In genomic region chr3:137981382-137981750, GRCm38 (mm10) we compare ENCODE assay signal across 8 mouse cellular contexts. TPM values are rescaled to one million over a fixed set of nuclear protein-coding genes. Genes with fewer than 3 reads are reported as not detected.
DNase-seq lines count a peak whose midpoint lies in the region; ATAC-seq and TF ChIP-seq lines count a peak whose summit lies in the region.

TSS of gene Dapp1 (minus strand) at chr3:137981545.

- peak; percentile 74 for DNase-seq in Muller cell, postnatal 12 days (ENCODE audit: inconsistent ontology term)
- DNase-seq in embryo, embryonic 10 days (ENCODE audit: low spot score), result peak; percentile 72
- DNase-seq in gastrocnemius, postnatal 36 days, result peak; percentile 34 to 37
- peak; percentile 82 for DNase-seq in intestine, embryonic 14.5 days (ENCODE audit: low spot score)
- peak; percentile 65 for DNase-seq in limb, embryonic 11.5 days (ENCODE audit: low spot score)
- peak; percentile 86 for DNase-seq in midbrain, embryonic 11.5 days (ENCODE audit: low spot score, missing footprints)
- no peak for DNase-seq in cerebellum, postnatal 14 days

- peak; percentile 16; the same call in 1 of the 2 replicates for TF ChIP-seq CTCF in small intestine, adult 2 months (IDR thresholded peaks at IDR 0.05; ENCODE audit: extremely low read depth, insufficient read length, insufficient replicate concordance, low read depth, low read length)

- peak within 1 kb of the TSS; percentile 74 for H3K27ac ChIP-seq in intestine, embryonic 14.5 days (ENCODE audit: low read depth)
- no peak within 1 kb of the TSS for H3K27ac ChIP-seq in limb, embryonic 11.5 days (replicated peaks; ENCODE audit: low read depth, low read length)
- no peak within 1 kb of the TSS for H3K27ac ChIP-seq in midbrain, embryonic 11.5 days (ENCODE audit: low read depth, low read length)
- peak within 1 kb of the TSS; percentile 84 for H3K27ac ChIP-seq in small intestine, adult 2 months (ENCODE audit: insufficient read depth, low read depth, low read length)

- TF ChIP-seq POLR2A in small intestine, adult 2 months (IDR thresholded peaks at IDR 0.05; ENCODE audit: low read depth, low read length), result peak; percentile 95

- peak within 1 kb of the TSS; percentile 49 for H3K4me3 ChIP-seq in intestine, embryonic 14.5 days (ENCODE audit: low read depth, low read length)
- H3K4me3 ChIP-seq in limb, embryonic 11.5 days (ENCODE audit: low read depth, low read length), result peak within 1 kb of the TSS; percentile 34
- H3K4me3 ChIP-seq in midbrain, embryonic 11.5 days (ENCODE audit: low read depth, low read length), result no peak within 1 kb of the TSS
- H3K4me3 ChIP-seq in small intestine, adult 2 months (ENCODE audit: low read depth, low read length), result peak within 1 kb of the TSS; percentile 69

- peaks cover 7% of the 10 kb centered on the region; the same call in 1 of the 2 replicates for H3K4me1 ChIP-seq in intestine, embryonic 14.5 days (replicated peaks; ENCODE audit: control insufficient read depth, insufficient read depth, low read length)
- no peaks in the 10 kb centered on the region; the same call in 1 of the 2 replicates for H3K4me1 ChIP-seq in limb, embryonic 11.5 days (ENCODE audit: control insufficient read depth, insufficient read depth, low read length)
- peaks cover 9% of the 10 kb centered on the region for H3K4me1 ChIP-seq in midbrain, embryonic 11.5 days (ENCODE audit: control insufficient read depth, insufficient read depth, low read length)
- H3K4me1 ChIP-seq in small intestine, adult 2 months (ENCODE audit: control insufficient read depth, insufficient read depth, insufficient read length, low read length), result peaks cover 11% of the 10 kb centered on the region; the same call in 1 of the 2 replicates

- peak within 1 kb of the TSS; percentile 77 for H3K4me2 ChIP-seq in intestine, embryonic 14.5 days (ENCODE audit: low read length)
- H3K4me2 ChIP-seq in limb, embryonic 11.5 days (ENCODE audit: low read depth, severe bottlenecking), result peak within 1 kb of the TSS; percentile 66
- peak within 1 kb of the TSS; percentile 28 for H3K4me2 ChIP-seq in midbrain, embryonic 11.5 days

- no peaks in the 10 kb centered on the region for H3K36me3 ChIP-seq in intestine, embryonic 14.5 days (ENCODE audit: control insufficient read depth, insufficient read depth, low read length)
- H3K36me3 ChIP-seq in limb, embryonic 11.5 days (ENCODE audit: control insufficient read depth, insufficient read depth, low read length), result no peaks in the 10 kb centered on the region
- no peaks in the 10 kb centered on the region for H3K36me3 ChIP-seq in midbrain, embryonic 11.5 days (ENCODE audit: control insufficient read depth, insufficient read depth, low read length)
- H3K36me3 ChIP-seq in small intestine, adult 2 months (ENCODE audit: control insufficient read depth, insufficient read depth, low read length), result peaks cover 4% of the 10 kb centered on the region; the same call in 1 of the 2 replicates

- H3K27me3 ChIP-seq in intestine, embryonic 14.5 days (replicated peaks; ENCODE audit: control insufficient read depth, insufficient read depth, low read length), result no peaks in the 10 kb centered on the region
- H3K27me3 ChIP-seq in limb, embryonic 11.5 days (ENCODE audit: control insufficient read depth, insufficient read depth, low read length), result no peaks in the 10 kb centered on the region
- no peaks in the 10 kb centered on the region for H3K27me3 ChIP-seq in midbrain, embryonic 11.5 days (ENCODE audit: control insufficient read depth, insufficient read depth, low read length)
- H3K27me3 ChIP-seq in small intestine, adult 2 months (ENCODE audit: control insufficient read depth, insufficient read depth, low read length), result no peaks in the 10 kb centered on the region

- peak; percentile 87 for ATAC-seq in intestine, embryonic 14.5 days (replicated peaks; ENCODE audit: low FRiP score, low TSS enrichment, low read depth)
- ATAC-seq in limb, embryonic 11.5 days (ENCODE audit: insufficient number of reproducible peaks, low FRiP score, low TSS enrichment, low read depth), result peak; percentile 67; the same call in 1 of the 2 replicates
- peak; percentile 28; the same call in 1 of the 2 replicates for ATAC-seq in midbrain, embryonic 11.5 days (ENCODE audit: low FRiP score)

- H3K9ac ChIP-seq in intestine, embryonic 14.5 days (ENCODE audit: low read length), result peak within 1 kb of the TSS; percentile 56
- peak within 1 kb of the TSS; percentile 58 for H3K9ac ChIP-seq in limb, embryonic 11.5 days (ENCODE audit: low read length)
- H3K9ac ChIP-seq in midbrain, embryonic 11.5 days (ENCODE audit: low read length), result no peak within 1 kb of the TSS

- no peaks in the 10 kb centered on the region for H3K9me3 ChIP-seq in intestine, embryonic 14.5 days (ENCODE audit: control insufficient read depth, low read length)
- no peaks in the 10 kb centered on the region for H3K9me3 ChIP-seq in limb, embryonic 11.5 days (ENCODE audit: control insufficient read depth, low read length)
- no peaks in the 10 kb centered on the region for H3K9me3 ChIP-seq in midbrain, embryonic 11.5 days (ENCODE audit: control insufficient read depth, low read length)

- intact Hi-C loops in gastrocnemius, postnatal 36 days (cut with DNase I), result loop anchor here (5.0 to 10.0 kb wide), 2 partner anchors 34 to 207 kb away; no protein-coding TSS in a partner anchor

- 12% methylated on average over 10 of the region's 10 CpGs for WGBS in intestine, embryonic 14.5 days
- WGBS in limb, embryonic 11.5 days, result 12% methylated on average over 10 of the region's 10 CpGs
- WGBS in midbrain, embryonic 11.5 days, result 17% methylated on average over 10 of the region's 10 CpGs
- 3% methylated on average over 10 of the region's 10 CpGs for WGBS in small intestine, adult 2 months

RNA-seq across cellular contexts. Expression of gene Dapp1, which starts in this region (rescaled TPM):
- 1 to 10 TPM; 1.2 to 1.3 TPM for total RNA-seq in gastrocnemius, postnatal 36 days (2021)
- polyA plus RNA-seq in intestine, embryonic 14.5 days (2014; fragmentation: Nextera tagmentation; extraction: Ambion mirVana), result 14.4 and 14.5 TPM in 2 replicates
- polyA plus RNA-seq in limb, embryonic 11.5 days (2014; fragmentation: Nextera tagmentation; extraction: Ambion mirVana), result 3.0 and 4.2 TPM in 2 replicates
- 3.2 and 3.4 TPM in 2 replicates for polyA plus RNA-seq in midbrain, embryonic 11.5 days (2014; fragmentation: Nextera tagmentation; extraction: Ambion mirVana)
- polyA plus RNA-seq in small intestine, adult 2 months (2012; rRNA removed), result 2.9 and 8.8 TPM in 2 replicates

Comparison
In these comparisons a context has a peak if more than half of its experiments do, and no peak if none do; other contexts are left out.
1. DNase-seq: peak in Muller cell, postnatal 12 days (single experiment), embryo, embryonic 10 days (single experiment), gastrocnemius, postnatal 36 days (2 of 2), intestine, embryonic 14.5 days (single experiment), limb, embryonic 11.5 days (single experiment) and midbrain, embryonic 11.5 days (single experiment); none in cerebellum, postnatal 14 days (0 of 2).
2. ATAC-seq: peak in every context shown above with its lines; median percentile 87 in intestine, embryonic 14.5 days; 67 in limb, embryonic 11.5 days; 28 in midbrain, embryonic 11.5 days.
3. H3K27ac ChIP-seq: peak in intestine, embryonic 14.5 days (single experiment) and small intestine, adult 2 months (single experiment); none in limb, embryonic 11.5 days (single experiment) and midbrain, embryonic 11.5 days (single experiment).
4. Peak in every context shown above with its lines, with median percentiles within 50 percentile points of each other: H3K4me2 ChIP-seq.